Mouse (Mus musculus) layer of hippocampus, adult 9-10 months (tissue): Measurements from ENCODE around the gene Tas1r1.
A peak's percentile ranks its signal among the peaks of the same experiment; 100 is the strongest.
"Not testable (repeated sequence)": the region's sequence is repeated elsewhere in the genome, so short reads cannot be mapped to it uniquely, and the experiment has no call there.

Experiments used
- DNase-seq: peaks from one replicate; pipeline ENCODE4 v3.0.0; 2022; ENCODE audit warnings: low spot score

The Tas1r1 gene

DNA sequence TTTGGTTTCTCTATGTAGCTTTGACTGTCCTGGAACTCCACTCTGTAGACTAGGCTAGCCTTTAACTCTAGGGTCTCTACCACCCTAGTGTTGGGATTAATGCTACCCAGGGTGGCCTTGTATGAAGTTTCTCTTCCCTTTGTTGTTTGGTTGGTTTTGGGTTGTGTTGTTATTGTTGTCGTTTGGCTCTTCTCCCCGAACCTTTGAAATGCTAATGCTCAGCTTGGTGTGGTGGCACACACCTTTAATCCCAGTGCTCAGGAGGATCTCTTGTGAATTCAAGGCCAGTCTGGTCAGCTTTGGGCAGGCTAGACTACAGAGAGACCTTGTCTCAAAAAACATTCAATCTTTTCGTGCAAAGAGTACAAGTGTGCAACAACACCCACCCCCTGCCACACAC lies 4.8 kb upstream of the Tas1r1 start:
- no peak for DNase-seq

- DNase-seq, result no peak
Measured at GRCm38 (mm10) chr4:152041924-152042641, 3.7 kb upstream of the Tas1r1 start.

DNA sequence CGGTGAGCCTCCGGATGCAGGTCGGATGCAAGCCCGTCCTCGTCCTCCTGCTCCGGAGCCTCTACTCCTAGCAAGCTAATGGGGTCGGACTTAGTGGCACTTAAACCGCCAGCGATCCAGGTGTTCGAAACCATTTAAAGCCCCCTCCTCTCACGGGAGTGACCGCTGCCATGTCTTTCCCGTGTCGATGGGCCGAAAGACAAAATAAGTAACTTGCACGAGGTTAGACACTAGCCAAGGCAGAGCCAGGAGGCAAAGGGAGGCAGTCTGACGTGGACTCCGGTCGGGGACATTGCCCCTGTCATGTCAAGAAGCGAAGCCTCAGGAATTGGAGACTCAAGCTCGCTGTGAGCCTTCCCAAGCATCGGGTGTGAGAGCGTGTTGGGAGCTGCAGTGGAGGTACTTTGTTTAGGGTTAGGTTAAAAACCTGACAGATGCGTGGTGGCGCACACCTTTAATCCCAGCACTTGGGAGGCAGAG lies 1.5 kb upstream of the Tas1r1 start:
- DNase-seq, result no peak

DNA sequence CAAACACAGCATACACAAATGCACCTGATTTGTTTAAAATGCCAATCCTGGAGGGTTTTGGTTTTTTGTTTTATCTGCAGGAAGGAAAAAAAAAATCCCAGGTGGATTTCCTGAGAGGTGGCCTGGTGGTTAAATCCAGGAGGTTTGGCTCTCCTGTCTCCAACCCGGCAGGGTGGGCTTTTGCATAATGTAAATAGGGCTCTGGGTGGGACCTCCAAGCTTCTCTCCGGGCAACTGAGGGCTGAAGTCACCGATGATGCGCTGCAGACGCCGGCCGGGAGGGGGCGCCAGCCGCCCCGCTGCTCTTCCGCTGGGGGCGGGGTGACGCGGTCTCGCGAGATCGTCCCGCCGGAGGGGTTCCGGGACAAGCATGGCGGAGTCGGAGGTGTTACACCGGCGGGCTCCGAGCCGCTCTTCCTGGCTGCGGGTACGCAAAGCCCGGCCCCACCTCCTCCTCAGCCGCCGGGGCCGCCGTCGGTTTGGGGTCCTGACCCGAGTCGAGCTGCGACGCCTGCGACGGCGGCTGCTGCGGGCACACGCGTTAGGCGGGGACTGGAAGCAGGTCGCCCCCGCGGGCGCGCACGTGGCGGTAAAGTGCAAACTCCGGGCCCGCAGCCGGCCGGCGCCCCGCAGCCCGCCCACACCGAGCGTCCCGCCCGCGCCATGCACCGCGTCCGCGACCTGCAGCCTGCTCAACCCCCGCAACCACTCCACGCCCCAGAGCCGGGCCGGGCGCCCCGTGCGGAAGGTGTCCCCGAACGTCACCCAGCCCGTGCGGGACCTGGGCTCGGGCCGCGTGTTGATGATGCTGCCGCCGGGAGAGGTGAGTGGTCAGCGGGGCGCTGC lies 840 bp upstream of the Tas1r1 start, which contains the start of gene Nol9:
Gene Nol9 (plus strand): TSS at position 337 of the 846 bp plus-strand sequence.
- DNase-seq, result peak; percentile 55

GRCm38 (mm10) chr4:152036464-152036863 lies 1.9 kb downstream of the Tas1r1 start:
- DNase-seq, result not testable (repeated sequence)

DNA sequence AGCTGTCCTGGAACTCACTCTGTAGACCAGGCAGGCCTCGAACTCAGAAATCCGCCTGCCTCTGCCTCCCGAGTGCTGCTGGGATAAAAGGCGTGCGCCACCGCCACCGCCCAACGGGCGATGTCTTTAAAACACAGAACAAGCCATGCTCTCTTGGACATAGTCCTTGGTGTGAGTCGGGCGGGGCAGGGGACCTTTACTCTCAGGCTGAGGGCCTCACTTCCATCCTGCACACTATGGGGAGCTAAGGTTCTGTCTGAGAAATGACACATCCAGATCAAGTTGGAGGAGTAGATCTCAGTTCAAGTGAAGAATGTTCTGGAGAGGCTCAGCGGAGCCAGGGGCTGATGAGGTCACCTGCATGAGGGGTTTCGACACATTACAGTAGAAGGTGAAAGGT lies 5.4 kb downstream of the Tas1r1 start:
- no peak for DNase-seq

DNA sequence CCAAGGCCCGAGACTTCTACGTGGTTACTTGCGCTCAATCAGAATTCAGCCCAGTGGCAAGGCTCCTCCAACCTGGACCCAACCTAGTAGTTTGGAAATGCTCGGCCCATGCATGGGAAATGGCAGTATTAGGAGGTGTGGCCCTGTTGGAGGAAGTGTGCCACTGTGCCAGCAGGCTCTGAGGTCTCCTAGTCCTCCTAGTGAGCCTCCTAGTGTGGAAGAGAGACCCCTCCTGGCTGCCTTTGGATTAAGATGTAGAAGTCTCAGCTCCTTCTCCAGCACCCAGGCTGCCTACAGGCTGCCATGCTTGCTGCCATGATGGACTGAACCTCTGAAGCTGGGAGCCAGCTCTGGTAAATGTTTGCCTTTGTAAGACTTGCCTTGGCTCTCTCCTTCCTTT lies 8.4 kb downstream of the Tas1r1 start:
- DNase-seq, result no peak

- DNase-seq, result no peak
Measured at GRCm38 (mm10) chr4:152029087-152029486, 9.3 kb downstream of the Tas1r1 start.

GRCm38 (mm10) chr4:152028456-152028855 lies 9.9 kb downstream of the Tas1r1 start:
- DNase-seq, result no peak

GRCm38 (mm10) chr4:152027524-152027923 lies 10.8 kb downstream of the Tas1r1 start, which contains the start of gene Zbtb48:
Zbtb48 (minus strand) TSS chr4:152027671.
- DNase-seq, result peak; percentile 87

GRCm38 (mm10) chr4:152026751-152027508 lies 11.4 kb downstream of the Tas1r1 start:
- DNase-seq, result no peak

GRCm38 (mm10) chr4:152024525-152024924 lies 13.8 kb downstream of the Tas1r1 start:
- no peak for DNase-seq

GRCm38 (mm10) chr4:152022506-152022905 lies 15.9 kb downstream of the Tas1r1 start:
- no peak for DNase-seq

DNA sequence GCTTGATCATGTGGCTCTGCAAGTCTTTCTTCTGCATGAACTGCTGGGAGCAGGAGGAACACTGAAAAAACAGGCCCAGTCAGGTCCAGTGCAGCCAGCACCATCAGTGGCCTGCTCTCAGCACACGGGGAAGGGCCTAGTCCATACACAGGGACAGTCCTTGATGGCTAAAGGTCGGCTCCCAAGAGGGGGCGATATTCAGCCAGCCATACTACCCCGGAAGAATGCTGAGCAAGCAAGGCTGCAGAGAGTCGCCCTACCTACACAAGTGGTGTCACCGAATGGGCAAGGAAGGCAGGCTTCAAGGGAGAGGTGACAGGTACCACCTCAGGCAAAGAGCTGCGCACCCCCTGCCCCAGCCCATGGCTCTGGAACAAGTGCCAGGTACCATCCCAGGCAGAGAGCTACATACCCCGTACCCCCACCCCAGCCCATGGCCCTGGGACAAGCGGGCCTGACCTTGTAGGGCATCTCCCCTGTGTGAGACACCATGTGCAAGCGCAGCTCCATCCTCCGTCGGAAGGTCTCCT lies 16.7 kb downstream of the Tas1r1 start:
- no peak for DNase-seq

DNA sequence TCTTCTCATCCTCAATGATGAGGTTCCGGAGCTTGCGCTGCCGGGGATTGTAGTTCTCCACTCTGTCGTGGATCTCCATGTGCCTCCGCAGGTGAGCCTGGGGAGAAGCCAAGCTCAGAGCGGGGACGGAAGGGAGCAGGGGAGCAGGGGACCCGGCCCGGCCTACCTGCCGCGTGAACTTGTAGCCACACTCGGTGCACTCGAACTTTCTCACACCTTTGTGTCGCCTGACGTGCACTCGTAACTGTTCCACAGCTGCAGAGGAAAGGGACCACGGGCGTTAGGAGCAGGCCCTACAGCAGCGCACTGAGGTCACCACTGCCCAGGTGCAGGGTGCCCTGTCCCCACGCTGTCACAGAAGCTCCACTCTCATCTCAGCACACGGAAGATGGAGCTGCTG lies 18.3 kb downstream of the Tas1r1 start:
- no peak for DNase-seq

GRCm38 (mm10) chr4:152019073-152019472 lies 19.3 kb downstream of the Tas1r1 start:
- no peak for DNase-seq

DNA sequence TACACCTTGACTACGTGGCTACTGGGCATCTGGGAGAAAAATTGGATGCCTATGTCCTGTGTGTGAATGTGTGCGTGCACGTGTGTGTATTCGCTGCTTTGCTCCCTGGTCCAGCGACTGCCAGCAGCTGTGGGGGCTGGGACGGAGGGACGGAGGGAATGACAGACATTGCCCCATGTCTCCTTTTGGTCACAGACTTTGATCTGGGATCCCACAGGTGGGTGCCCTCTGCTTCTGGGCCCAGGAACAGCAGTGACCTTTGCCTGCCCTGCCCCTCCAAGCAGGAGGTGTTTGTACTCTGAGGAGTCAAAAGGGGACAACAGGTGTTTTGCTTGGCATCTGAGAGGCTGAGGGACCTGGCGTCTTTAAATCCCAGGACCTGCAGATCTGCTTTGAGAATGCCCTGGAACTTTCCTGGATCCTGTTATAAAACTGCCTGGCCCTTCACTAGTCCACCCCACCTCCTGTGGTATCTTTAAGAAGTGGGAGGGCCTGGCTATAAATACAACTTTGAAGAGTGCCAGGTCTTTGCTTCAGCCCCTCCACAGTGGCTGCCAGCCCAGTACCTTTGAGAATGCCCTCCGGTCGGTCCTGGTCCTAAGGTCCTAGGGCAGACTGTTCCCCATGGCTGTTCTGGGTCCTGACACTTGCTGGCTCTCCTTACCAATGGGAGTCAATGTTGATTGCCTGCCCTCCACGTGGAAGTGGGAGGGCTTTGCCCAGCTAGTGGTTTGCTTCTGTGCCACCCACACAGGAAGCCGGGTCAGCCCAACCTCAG lies 25.1 kb downstream of the Tas1r1 start:
- DNase-seq, result no peak

DNA sequence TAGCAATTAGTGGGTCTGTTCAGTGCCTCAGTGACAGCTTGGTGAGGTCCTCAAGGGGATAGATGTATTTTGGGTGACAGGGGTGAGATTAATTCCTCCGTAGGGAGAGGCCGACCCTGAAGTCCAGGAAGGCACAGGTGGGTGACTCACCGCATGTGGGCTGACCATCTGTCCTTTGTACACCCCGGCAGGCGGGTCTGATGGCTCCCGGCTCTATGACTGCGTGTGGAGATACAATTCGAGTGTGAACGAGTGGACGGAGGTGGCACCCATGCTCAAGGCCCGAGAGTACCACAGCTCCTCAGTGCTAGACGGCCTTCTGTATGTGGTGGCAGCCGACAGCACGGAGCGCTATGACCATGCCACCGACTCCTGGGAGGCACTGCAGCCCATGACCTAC lies 26.3 kb downstream of the Tas1r1 start:
- no peak for DNase-seq

DNA sequence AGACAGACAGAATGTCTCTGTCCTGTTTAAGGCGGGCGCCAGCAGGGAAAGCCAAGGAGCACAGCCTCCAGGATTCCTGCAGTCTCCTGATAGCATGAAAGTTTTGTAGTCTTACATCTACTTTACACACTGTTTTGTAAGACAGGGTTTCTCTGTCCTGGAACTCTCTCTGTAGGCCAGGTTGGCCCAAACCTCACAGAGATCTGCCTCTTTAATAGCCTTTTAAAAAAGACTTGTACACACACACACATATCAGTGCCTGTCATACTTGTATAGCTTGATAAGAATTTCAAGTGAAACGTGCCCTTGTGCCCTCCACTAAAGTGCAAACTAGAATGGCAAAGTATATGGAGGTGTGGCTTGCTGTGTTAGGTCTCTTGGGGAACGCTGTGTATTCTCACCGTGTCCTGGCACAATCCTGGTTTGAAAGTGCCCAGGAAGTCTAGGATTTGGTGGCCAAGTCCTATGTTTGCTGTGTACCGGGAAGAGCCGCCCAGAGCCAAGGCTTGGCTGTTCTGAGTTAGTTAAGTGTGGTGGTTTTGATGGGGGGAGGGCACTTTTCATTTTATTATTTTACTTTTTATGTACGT lies 27.1 kb downstream of the Tas1r1 start:
- no peak for DNase-seq

DNA sequence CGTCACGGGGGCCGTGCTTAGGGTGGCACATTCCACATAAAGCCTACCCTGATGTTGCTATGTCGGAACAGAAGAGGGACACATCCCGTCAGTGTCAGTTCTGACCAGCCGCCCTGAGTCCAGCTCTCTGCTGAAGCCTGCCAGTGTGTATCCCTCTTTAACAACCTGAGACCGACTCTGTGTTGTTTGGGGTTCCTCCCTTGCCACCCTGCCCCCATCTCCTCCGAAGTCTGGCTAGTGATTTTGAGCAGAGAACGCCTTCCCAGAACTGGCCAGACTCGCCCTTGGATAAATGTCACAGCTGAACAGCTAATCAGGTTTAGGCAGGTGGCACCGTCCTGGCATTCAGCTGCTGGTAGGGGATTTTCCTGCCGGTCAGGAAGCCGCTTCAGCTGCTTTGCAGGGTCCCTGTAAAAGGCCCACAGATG lies 27.6 kb downstream of the Tas1r1 start:
- DNase-seq, result no peak
